Mouse (Mus musculus): ENCODE measurements around the gene Tmem263. TPM values are rescaled to one million over a fixed set of nuclear protein-coding genes. Genes with fewer than 3 reads are reported as not detected.
A peak's percentile ranks its signal among the peaks of the same experiment; 100 is the strongest.

Tmem263 gene
- 49.7 and 56.7 TPM in 2 replicates for polyA plus RNA-seq (2015; fragmentation: Nextera tagmentation; extraction: Ambion mirVana)

DNA sequence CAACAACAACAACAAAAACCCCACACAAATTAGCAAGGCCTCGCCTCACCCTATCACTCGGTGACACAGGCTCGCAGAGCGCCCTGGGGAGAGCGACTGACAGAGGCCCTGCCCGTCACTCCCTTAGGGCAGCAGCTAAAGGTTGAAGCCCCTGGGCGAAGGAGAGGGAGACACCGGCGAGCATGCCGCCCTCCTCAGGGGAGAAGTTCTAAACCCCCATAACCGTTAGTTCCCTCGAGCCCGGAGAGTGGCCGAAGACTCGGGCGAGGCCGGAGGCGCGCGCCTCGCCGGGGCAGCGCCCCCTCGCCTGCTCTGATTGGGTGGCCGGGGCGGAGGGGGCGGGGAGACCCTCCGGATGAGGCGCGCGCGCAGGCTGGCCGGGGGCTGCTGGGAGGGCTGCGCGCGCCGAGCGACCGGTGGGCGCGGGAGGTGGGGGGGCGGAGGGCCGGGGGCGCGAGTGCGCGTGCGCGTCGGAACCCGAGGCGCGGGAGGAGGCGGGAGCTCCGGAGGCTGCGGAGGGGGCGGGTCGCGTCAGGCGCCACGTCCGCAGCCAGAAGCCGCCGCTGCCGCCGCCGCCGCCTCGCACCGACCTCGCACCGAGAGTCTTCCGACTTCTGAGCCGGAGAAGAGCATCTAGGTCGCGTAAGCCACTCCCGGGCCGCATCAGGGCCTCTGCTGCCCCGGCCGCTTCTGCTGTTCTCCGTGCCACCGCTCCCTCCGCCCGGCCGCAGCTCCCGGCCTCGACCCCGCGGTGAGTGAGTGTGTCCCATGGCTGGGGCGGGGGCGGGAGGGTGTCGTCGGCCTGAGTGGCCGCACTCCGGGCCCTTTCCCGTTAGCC is at the start of gene Tmem263, which contains the start of gene Fhl4:
Gene Tmem263 (plus strand): TSS at position 381 of the 838 bp plus-strand sequence.
Gene Fhl4 (minus strand): TSS at position 249 of the 838 bp plus-strand sequence.
- TF ChIP-seq CTCF (IDR thresholded peaks at IDR 0.05; ENCODE audit: low read depth): 0 out of 2 replicates have a peak, but pooled peaks have one; percentile 10
- no peaks in the 10 kb centered on the region for H3K9me3 ChIP-seq (replicated peaks; ENCODE audit: low read length)
- H3K27me3 ChIP-seq (ENCODE audit: insufficient read depth, low read length): no peaks in the 10 kb centered on the region
- H3K36me3 ChIP-seq (ENCODE audit: insufficient read depth, low read length): no peaks in the 10 kb centered on the region
- H3K4me1 ChIP-seq (replicated peaks; ENCODE audit: insufficient read depth, low read length): 0 out of 2 replicates have a peak, but pooled peaks cover 6% of the 10 kb centered on the region
- peak within 1 kb of the TSS; percentile 83 for H3K27ac ChIP-seq
- peak; percentile 94 for DNase-seq (ENCODE audit: low spot score)
- peak within 1 kb of the TSS; percentile 96 for H3K4me2 ChIP-seq (ENCODE audit: low read length)
- peak within 1 kb of the TSS; percentile 94 for H3K9ac ChIP-seq (ENCODE audit: low read depth, low read length)
- WGBS: under 1% methylated on average over 75 of the region's 96 CpGs
- H3K4me3 ChIP-seq (replicated peaks; ENCODE audit: low read depth, low read length): peak within 1 kb of the TSS; percentile 92
- peak; percentile 96 for ATAC-seq (replicated peaks; ENCODE audit: low FRiP score, low read depth)

DNA sequence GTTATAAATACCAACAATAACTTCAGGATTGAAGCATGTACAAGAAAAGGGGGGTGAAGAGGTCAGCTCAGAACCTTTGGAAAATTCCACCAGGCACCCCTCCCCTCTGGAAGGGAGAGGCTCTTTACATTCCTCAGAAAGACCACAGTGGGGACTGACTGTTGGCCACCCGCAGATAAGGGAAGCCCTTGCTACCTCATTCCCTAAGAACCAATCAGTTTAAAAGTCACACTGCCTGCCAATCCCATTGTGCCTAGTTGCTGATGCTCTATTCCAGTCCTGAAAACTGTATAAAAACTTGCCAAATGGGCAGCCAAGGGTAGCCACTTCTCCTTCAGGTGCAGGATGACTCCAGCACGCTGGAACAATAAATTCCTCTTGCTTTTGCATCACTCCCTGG is 47.6 kb upstream of the Tmem263 start:
- Histone ChIP-seq H3K4me3 (replicated peaks; ENCODE audit: low read depth, low read length) (no peak overlapping the region), H3K9ac (ENCODE audit: low read depth, low read length) (no peak overlapping the region), H3K36me3 (ENCODE audit: insufficient read depth, low read length) (no peaks in the 10 kb centered on the region), H3K9me3 (replicated peaks; ENCODE audit: low read length) (no peaks in the 10 kb centered on the region), H3K4me1 (replicated peaks; ENCODE audit: insufficient read depth, low read length) (no peaks in the 10 kb centered on the region), H3K4me2 (ENCODE audit: low read length) (no peak overlapping the region), H3K27ac (no peak overlapping the region), H3K27me3 (ENCODE audit: insufficient read depth, low read length) (no peaks in the 10 kb centered on the region)
- DNase-seq (ENCODE audit: low spot score) (no peak), ATAC-seq (replicated peaks; ENCODE audit: low FRiP score, low read depth) (no peak)
- 83% methylated on average over 2 of the region's 2 CpGs for WGBS
- no peak for TF ChIP-seq CTCF (IDR thresholded peaks at IDR 0.05; ENCODE audit: low read depth)

DNA sequence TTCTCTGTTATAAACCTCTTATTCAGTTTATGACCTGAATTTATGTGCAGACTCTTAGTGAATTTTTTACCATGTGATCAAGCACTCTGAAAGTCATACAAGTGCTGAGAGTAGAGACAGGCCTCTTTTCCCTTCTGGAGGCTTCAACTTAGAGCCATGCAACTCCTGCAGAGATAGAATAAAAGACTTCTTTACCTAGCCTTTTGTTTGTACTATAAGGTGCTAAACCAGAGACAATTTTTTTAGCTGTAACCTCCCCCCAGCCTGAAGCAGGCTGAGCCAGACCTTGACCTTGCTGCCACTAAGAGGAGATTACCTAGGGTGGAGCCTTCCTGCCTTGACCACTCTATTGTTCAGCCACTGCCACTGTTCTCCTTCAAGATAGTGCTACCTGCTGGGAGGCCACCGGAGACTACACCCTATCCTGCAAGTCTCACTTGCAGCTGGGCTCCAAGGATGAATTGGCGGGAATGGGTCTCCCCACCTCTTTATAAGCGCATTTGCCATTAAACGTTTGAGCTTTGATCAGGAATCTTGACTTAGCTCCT is 30.7 kb upstream of the Tmem263 start:
- Histone ChIP-seq H3K4me3 (replicated peaks; ENCODE audit: low read depth, low read length) (no peak overlapping the region), H3K27me3 (ENCODE audit: insufficient read depth, low read length) (no peaks in the 10 kb centered on the region), H3K36me3 (ENCODE audit: insufficient read depth, low read length) (no peaks in the 10 kb centered on the region), H3K4me1 (replicated peaks; ENCODE audit: insufficient read depth, low read length) (no peaks in the 10 kb centered on the region), H3K27ac (no peak overlapping the region), H3K4me2 (ENCODE audit: low read length) (no peak overlapping the region), H3K9ac (ENCODE audit: low read depth, low read length) (no peak overlapping the region), H3K9me3 (replicated peaks; ENCODE audit: low read length) (no peaks in the 10 kb centered on the region)
- ATAC-seq (replicated peaks; ENCODE audit: low FRiP score, low read depth) (no peak), DNase-seq (ENCODE audit: low spot score) (no peak)
- no peak for TF ChIP-seq CTCF (IDR thresholded peaks at IDR 0.05; ENCODE audit: low read depth)
- 61% methylated on average over 4 of the region's 4 CpGs for WGBS

DNA sequence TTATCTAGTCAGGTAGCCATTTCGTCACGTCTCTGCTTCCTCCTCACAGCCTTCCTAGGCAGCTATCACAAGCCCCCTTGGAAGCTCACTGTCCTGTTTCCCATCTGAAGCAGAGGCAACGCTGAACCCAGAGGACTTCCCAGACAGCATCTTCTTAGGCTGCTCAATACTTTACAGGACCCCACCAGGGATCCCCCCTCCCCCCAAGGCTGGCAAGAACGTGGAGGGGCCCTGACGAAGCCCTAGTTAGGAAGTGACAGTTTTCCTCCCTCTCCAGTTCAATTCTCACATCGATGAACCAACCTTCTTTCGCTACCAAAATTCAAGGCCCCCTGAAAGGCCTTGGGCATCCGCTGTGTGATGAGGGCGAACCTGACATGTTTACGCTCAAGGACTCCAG is 586 bp upstream of the Tmem263 start:
- H3K4me2 ChIP-seq (ENCODE audit: low read length): peak overlapping the region; percentile 96
- H3K27ac ChIP-seq: peak overlapping the region; percentile 81
- DNase-seq (ENCODE audit: low spot score) (peak; percentile 33), ATAC-seq (replicated peaks; ENCODE audit: low FRiP score, low read depth) (peak; percentile 17; the same call in 1 of the 2 replicates)
- H3K36me3 ChIP-seq (ENCODE audit: insufficient read depth, low read length): no peaks in the 10 kb centered on the region
- no peak for TF ChIP-seq CTCF (IDR thresholded peaks at IDR 0.05; ENCODE audit: low read depth)
- no peaks in the 10 kb centered on the region for H3K27me3 ChIP-seq (ENCODE audit: insufficient read depth, low read length)
- under 1% methylated on average over 10 of the region's 10 CpGs for WGBS
- no peaks in the 10 kb centered on the region for H3K9me3 ChIP-seq (replicated peaks; ENCODE audit: low read length)
- 0 out of 2 replicates have a peak, but pooled peaks cover 6% of the 10 kb centered on the region for H3K4me1 ChIP-seq (replicated peaks; ENCODE audit: insufficient read depth, low read length)
- peak overlapping the region; percentile 94 for H3K9ac ChIP-seq (ENCODE audit: low read depth, low read length)
- peak overlapping the region; percentile 92 for H3K4me3 ChIP-seq (replicated peaks; ENCODE audit: low read depth, low read length)

DNA sequence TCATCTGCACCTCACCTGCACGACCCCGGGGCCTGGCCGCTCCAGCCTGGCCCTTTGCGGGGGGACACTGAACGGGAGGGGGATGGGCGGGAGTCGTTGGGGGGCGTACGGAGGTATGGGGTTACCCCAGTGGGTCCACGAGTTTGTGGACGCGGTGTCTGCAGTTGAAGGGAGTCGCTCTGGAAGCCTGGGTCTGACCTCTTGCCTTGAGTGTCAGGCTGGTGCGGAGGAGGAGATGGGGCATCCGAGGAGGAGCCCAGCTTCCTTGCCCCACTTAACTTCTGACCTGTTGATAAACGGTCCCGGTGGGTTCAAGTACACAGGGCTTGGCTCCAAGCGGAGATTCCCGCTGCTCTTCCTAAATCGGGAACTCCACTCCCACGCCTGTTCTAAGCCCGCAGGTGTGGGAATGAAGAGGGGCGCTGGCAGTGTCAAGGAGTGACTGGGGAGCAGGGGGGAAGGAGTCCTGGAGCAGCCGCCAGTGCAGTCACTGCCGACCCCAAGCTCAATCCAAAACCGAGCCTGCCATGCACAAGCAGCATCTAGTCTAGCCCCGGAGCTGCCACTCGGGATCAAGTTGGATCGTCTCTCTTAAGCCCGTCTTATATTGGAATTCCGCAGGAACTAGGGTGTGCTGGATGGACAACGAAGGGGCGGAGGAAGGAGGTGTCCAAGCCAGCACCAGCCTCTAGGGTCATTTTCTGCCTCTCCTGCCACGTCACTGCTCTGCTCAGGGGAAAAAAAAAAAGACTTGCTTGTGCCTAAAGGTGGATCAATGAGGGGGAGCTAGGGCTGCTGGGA is 858 bp downstream of the Tmem263 start:
- no peaks in the 10 kb centered on the region for H3K36me3 ChIP-seq (ENCODE audit: insufficient read depth, low read length)
- peak overlapping the region; percentile 94 for H3K9ac ChIP-seq (ENCODE audit: low read depth, low read length)
- peak overlapping the region; percentile 92 for H3K4me3 ChIP-seq (replicated peaks; ENCODE audit: low read depth, low read length)
- WGBS: under 1% methylated on average over 34 of the region's 34 CpGs
- 0 out of 2 replicates have a peak, but pooled peaks cover 6% of the 10 kb centered on the region for H3K4me1 ChIP-seq (replicated peaks; ENCODE audit: insufficient read depth, low read length)
- H3K27me3 ChIP-seq (ENCODE audit: insufficient read depth, low read length): no peaks in the 10 kb centered on the region
- no peaks in the 10 kb centered on the region for H3K9me3 ChIP-seq (replicated peaks; ENCODE audit: low read length)
- ATAC-seq (replicated peaks; ENCODE audit: low FRiP score, low read depth) (peak; percentile 25; the same call in 1 of the 2 replicates), DNase-seq (ENCODE audit: low spot score) (peak; percentile 82)
- TF ChIP-seq CTCF (IDR thresholded peaks at IDR 0.05; ENCODE audit: low read depth): no peak
- peak overlapping the region; percentile 96 for H3K4me2 ChIP-seq (ENCODE audit: low read length)
- H3K27ac ChIP-seq: peak overlapping the region; percentile 83

DNA sequence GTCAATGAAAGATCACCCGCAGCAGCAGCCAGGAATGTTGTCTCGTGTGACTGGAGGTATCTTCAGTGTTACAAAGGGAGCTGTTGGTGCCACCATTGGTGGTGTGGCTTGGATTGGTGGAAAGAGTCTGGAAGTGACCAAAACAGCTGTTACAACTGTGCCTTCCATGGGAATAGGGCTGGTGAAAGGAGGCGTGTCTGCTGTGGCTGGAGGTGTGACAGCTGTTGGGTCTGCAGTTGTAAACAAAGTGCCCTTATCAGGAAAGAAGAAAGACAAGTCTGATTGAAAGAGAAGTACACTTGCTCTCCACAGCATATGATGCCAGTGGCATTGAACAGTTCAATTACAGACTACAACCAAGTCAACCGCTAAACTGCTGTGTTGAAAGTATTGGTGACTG is 12.0 kb downstream of the Tmem263 start:
- Histone ChIP-seq H3K9ac (ENCODE audit: low read depth, low read length) (no peak overlapping the region), H3K4me3 (replicated peaks; ENCODE audit: low read depth, low read length) (no peak overlapping the region), H3K9me3 (replicated peaks; ENCODE audit: low read length) (no peaks in the 10 kb centered on the region), H3K36me3 (ENCODE audit: insufficient read depth, low read length) (peaks cover 12% of the 10 kb centered on the region; the same call in 1 of the 2 replicates), H3K27me3 (ENCODE audit: insufficient read depth, low read length) (no peaks in the 10 kb centered on the region), H3K4me2 (ENCODE audit: low read length) (no peak overlapping the region), H3K4me1 (replicated peaks; ENCODE audit: insufficient read depth, low read length) (no peaks in the 10 kb centered on the region), H3K27ac (no peak overlapping the region)
- ATAC-seq (replicated peaks; ENCODE audit: low FRiP score, low read depth) (no peak), DNase-seq (ENCODE audit: low spot score) (no peak)
- WGBS: 88% methylated on average over 4 of the region's 4 CpGs
- TF ChIP-seq CTCF (IDR thresholded peaks at IDR 0.05; ENCODE audit: low read depth): no peak
